Mouse (Mus musculus) liver, adult (tissue): ENCODE results near the gene Gm8246.
"Not testable (repeated sequence)": the region's sequence is repeated elsewhere in the genome, so short reads cannot be mapped to it uniquely, and the experiment has no call there.

Experiments used
- GATA4 ChIP-seq: IDR thresholded peaks from 2 replicates; pipeline ENCODE4 v1.6.1; 2014; ENCODE audit warnings: mild to moderate bottlenecking, low read length; ENCODE audit not compliant: insufficient replicate concordance

Gene Gm8246

DNA sequence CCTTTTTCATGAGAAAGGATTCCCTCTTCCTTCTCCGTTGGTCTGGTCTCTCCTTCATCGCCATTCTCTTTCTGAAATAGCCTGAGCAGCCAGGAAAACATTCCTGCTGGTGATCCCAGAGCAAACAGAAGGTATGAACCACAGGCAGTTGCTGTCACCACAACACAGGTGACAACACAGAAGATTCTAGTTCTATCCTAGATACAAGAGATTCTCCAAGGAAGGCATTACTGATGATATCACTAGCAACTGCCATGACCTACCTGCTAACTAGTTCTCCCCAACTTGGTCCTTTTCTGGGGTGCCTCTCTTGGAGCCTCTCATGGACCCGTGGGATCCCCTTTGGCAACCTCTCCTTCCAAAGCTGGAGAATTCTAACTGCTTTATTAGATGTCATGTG, at the start of gene Gm8246:
Gene Gm8246 (minus strand): TSS at position 101 of the 400 bp plus-strand sequence.
- TF ChIP-seq GATA4, result not testable (repeated sequence)

DNA sequence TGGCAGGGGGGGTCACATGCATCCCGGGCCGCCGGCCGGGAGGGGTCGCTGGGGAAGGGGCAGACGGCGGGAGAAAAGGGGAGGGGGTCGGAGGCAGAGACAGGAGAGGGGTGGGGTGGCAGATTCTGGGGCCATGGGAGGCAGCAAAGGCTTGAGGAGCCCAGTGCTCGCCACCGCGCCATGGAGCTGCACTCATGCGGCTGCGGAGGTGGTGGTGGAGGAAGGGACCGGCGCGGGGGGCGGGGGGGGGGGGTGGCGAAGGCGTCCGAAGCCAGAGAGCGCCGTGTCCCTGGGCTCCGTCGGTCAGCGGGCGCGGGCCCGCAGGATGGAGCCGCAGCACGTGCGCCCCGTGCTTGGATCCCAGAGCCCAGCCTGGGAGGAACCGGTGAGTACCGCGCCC, 23.7 kb upstream of the Gm8246 start, which contains the start of gene Gm3488:
Gene Gm3488 (plus strand): TSS at position 301 of the 400 bp plus-strand sequence.
- TF ChIP-seq GATA4, result not testable (repeated sequence)

DNA sequence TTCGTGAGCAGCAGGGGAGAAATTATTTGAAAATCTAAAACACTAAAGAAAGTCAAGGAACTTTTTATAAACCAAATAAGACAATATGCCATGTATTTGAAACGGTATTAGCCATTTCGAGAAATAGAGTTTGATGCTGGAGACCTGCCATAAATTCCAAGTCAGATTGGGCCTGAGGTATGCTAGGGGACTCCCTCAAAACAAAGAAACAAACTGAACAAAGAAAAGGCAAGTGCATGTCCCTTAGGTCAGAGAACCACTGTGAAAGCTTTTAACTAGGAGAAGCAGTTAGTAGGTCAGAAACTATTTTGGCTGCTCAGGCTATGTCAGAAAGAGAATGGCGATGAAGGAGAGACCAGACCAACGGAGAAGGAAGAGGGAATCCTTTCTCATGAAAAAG, 6.3 kb upstream of the Gm8246 start, which contains the start of gene Gm3187:
Gene Gm3187 (plus strand): TSS at position 301 of the 400 bp plus-strand sequence.
- TF ChIP-seq GATA4, result not testable (repeated sequence)

DNA sequence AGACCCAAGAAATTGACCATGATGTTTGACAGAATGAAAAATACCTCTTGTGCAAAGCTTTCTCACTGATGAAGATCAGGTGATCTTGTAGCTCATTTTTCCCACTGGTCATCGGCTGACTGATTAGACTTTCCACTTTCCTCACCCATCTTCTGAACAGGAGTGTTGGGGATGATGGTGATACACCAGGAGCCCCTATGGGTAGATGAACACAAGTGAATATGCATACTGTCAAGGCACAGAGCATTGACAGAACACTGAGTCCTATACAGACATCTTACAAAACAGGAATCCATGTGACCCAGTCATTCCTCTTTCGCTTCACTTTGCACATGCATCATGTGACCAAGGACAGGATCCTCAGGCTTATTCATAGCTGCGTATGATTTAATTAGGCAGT, 22.3 kb downstream of the Gm8246 start, which contains the start of gene Gm3194:
Gene Gm3194 (minus strand): TSS at position 101 of the 400 bp plus-strand sequence.
- not testable (repeated sequence) for TF ChIP-seq GATA4
